Mouse (Mus musculus): ENCODE results near the gene Ccdc142. TPM values are rescaled to one million over a fixed set of nuclear protein-coding genes. Genes with fewer than 3 reads are reported as not detected.

Ccdc142 gene
- polyA plus RNA-seq (2012; fragmentation: generic; extraction: Trizol) = 1.2 TPM

- no peaks in the 10 kb centered on the region for H3K36me3 ChIP-seq (ENCODE audit: control insufficient read depth, insufficient read depth)
- H3K79me2 ChIP-seq (ENCODE audit: control insufficient read depth, insufficient read depth) = no peaks in the 10 kb centered on the region
- no peaks in the 10 kb centered on the region for H3K27me3 ChIP-seq (ENCODE audit: control insufficient read depth, insufficient read depth, insufficient read length)
- peak within 1 kb of the TSS; percentile 38 for H3ac ChIP-seq (ENCODE audit: control insufficient read depth, insufficient read length)
- TF ChIP-seq MYOD1 (IDR thresholded peaks at IDR 0.05; ENCODE audit: control insufficient read depth in 1 of 3, insufficient read length in 2 of 3, low read depth in 2 of 3) = no peak
- peak in 1 of 3 experiments; percentile 3 for TF ChIP-seq MYOG (IDR thresholded peaks at IDR 0.05; ENCODE audit: control insufficient read depth in 1 of 3, insufficient read depth in 1 of 3, insufficient read length in 2 of 3, low read depth in 2 of 3)
- TF ChIP-seq POLR2AphosphoS2 (IDR thresholded peaks at IDR 0.05; ENCODE audit: insufficient read length, low read depth) = peak; percentile 66
- TF ChIP-seq POLR2A (IDR thresholded peaks at IDR 0.05; ENCODE audit: insufficient read length, low read depth) = peak; percentile 69
- TF ChIP-seq TCF3 (IDR thresholded peaks at IDR 0.05; ENCODE audit: insufficient read length, low read depth) = no peak
- peak; percentile 38 for TF ChIP-seq USF1 (IDR thresholded peaks at IDR 0.05; ENCODE audit: low read depth)
- peak within 1 kb of the TSS; percentile 99 for H3K4me2 ChIP-seq (ENCODE audit: low read depth)
- H3K4me3 ChIP-seq = peak within 1 kb of the TSS; percentile 49
Measured at GRCm38 (mm10) chr6:83101316-83101687, at the start of gene Ccdc142, which contains the start of gene Gm42688. Ccdc142 (plus strand) TSS chr6:83101601. Gm42688 (plus strand) TSS chr6:83101617.

- Histone ChIP-seq H3K36me3 (ENCODE audit: control insufficient read depth, insufficient read depth) (peaks cover 21% of the 10 kb centered on the region), H3K79me2 (ENCODE audit: control insufficient read depth, insufficient read depth) (peaks cover 43% of the 10 kb centered on the region), H3K27me3 (ENCODE audit: control insufficient read depth, insufficient read depth, insufficient read length) (no peaks in the 10 kb centered on the region), H3ac (ENCODE audit: control insufficient read depth, insufficient read length) (peak overlapping the region; percentile 78), H3K4me3 (peak overlapping the region; percentile 100), H3K4me2 (ENCODE audit: low read depth) (peak overlapping the region; percentile 82)
- TF ChIP-seq POLR2A (IDR thresholded peaks at IDR 0.05; ENCODE audit: insufficient read length, low read depth) (peak; percentile 37), POLR2AphosphoS2 (IDR thresholded peaks at IDR 0.05; ENCODE audit: insufficient read length, low read depth) (peak; percentile 12), TCF12 (IDR thresholded peaks at IDR 0.05; ENCODE audit: insufficient read depth, poor library complexity, severe bottlenecking) (no peak), USF1 (IDR thresholded peaks at IDR 0.05; ENCODE audit: low read depth) (peak; percentile 63), MYOD1 (IDR thresholded peaks at IDR 0.05; ENCODE audit: control insufficient read depth in 1 of 3, insufficient read length in 2 of 3, low read depth in 2 of 3) (peak; percentile 33 to 87 (median 78)), SRF (IDR thresholded peaks at IDR 0.05; ENCODE audit: control insufficient read depth, insufficient read length, low read depth) (no peak), MAX (IDR thresholded peaks at IDR 0.05; ENCODE audit: low read depth) (peak; percentile 78), MYOG (IDR thresholded peaks at IDR 0.05; ENCODE audit: control insufficient read depth in 1 of 3, insufficient read depth in 1 of 3, insufficient read length in 2 of 3, low read depth in 2 of 3) (peak; percentile 33 to 85 (median 58)), E2F4 (IDR thresholded peaks at IDR 0.05; ENCODE audit: insufficient read depth) (no peak), REST (IDR thresholded peaks at IDR 0.05; ENCODE audit: insufficient read depth, insufficient read length) (no peak), TCF3 (IDR thresholded peaks at IDR 0.05; ENCODE audit: insufficient read length, low read depth) (no peak)
Measured at GRCm38 (mm10) chr6:83053136-83053960, 48.1 kb upstream of the Ccdc142 start.

- Histone ChIP-seq H3ac (ENCODE audit: control insufficient read depth, insufficient read length) (peak within 1 kb of the TSS; percentile 78), H3K4me3 (peak within 1 kb of the TSS; percentile 100), H3K27me3 (ENCODE audit: control insufficient read depth, insufficient read depth, insufficient read length) (no peaks in the 10 kb centered on the region), H3K36me3 (ENCODE audit: control insufficient read depth, insufficient read depth) (peaks cover 21% of the 10 kb centered on the region), H3K4me2 (ENCODE audit: low read depth) (peak within 1 kb of the TSS; percentile 94), H3K79me2 (ENCODE audit: control insufficient read depth, insufficient read depth) (peaks cover 43% of the 10 kb centered on the region)
- TF ChIP-seq REST (IDR thresholded peaks at IDR 0.05; ENCODE audit: insufficient read depth, insufficient read length) (peak; percentile 39), POLR2A (IDR thresholded peaks at IDR 0.05; ENCODE audit: insufficient read length, low read depth) (peak; percentile 62), MYOD1 (IDR thresholded peaks at IDR 0.05; ENCODE audit: control insufficient read depth in 1 of 3, insufficient read length in 2 of 3, low read depth in 2 of 3) (peak in 2 of 3 experiments; percentile 66 to 68), E2F4 (IDR thresholded peaks at IDR 0.05; ENCODE audit: insufficient read depth) (peak; percentile 53), POLR2AphosphoS2 (IDR thresholded peaks at IDR 0.05; ENCODE audit: insufficient read length, low read depth) (peak; percentile 51), USF1 (IDR thresholded peaks at IDR 0.05; ENCODE audit: low read depth) (no peak), SRF (IDR thresholded peaks at IDR 0.05; ENCODE audit: control insufficient read depth, insufficient read length, low read depth) (peak; percentile 82), MYOG (IDR thresholded peaks at IDR 0.05; ENCODE audit: control insufficient read depth in 1 of 3, insufficient read depth in 1 of 3, insufficient read length in 2 of 3, low read depth in 2 of 3) (peak in 2 of 3 experiments; percentile 59 to 77), TCF3 (IDR thresholded peaks at IDR 0.05; ENCODE audit: insufficient read length, low read depth) (no peak)
Measured at GRCm38 (mm10) chr6:83054074-83054851, 47.1 kb upstream of the Ccdc142 start, which contains the start of gene Aup1. Aup1 (plus strand) TSS chr6:83054521.

GRCm38 (mm10) chr6:83054871-83055431 lies 46.5 kb upstream of the Ccdc142 start, which contains the start of gene Htra2:
Htra2 (minus strand) TSS chr6:83055273.
- peak within 1 kb of the TSS; percentile 94 for H3K4me2 ChIP-seq (ENCODE audit: low read depth)
- peaks cover 21% of the 10 kb centered on the region for H3K36me3 ChIP-seq (ENCODE audit: control insufficient read depth, insufficient read depth)
- H3K27me3 ChIP-seq (ENCODE audit: control insufficient read depth, insufficient read depth, insufficient read length) = no peaks in the 10 kb centered on the region
- peak within 1 kb of the TSS; percentile 100 for H3K4me3 ChIP-seq
- H3K79me2 ChIP-seq (ENCODE audit: control insufficient read depth, insufficient read depth) = peaks cover 43% of the 10 kb centered on the region
- peak within 1 kb of the TSS; percentile 78 for H3ac ChIP-seq (ENCODE audit: control insufficient read depth, insufficient read length)
- TF ChIP-seq TCF12 (IDR thresholded peaks at IDR 0.05; ENCODE audit: insufficient read depth, poor library complexity, severe bottlenecking) = no peak
- no peak for TF ChIP-seq MYOD1 (IDR thresholded peaks at IDR 0.05; ENCODE audit: control insufficient read depth in 1 of 3, insufficient read length in 2 of 3, low read depth in 2 of 3)
- TF ChIP-seq MYOG (IDR thresholded peaks at IDR 0.05; ENCODE audit: control insufficient read depth in 1 of 3, insufficient read depth in 1 of 3, insufficient read length in 2 of 3, low read depth in 2 of 3) = no peak
- no peak for TF ChIP-seq CEBPB (IDR thresholded peaks at IDR 0.05; ENCODE audit: insufficient read depth, poor library complexity, severe bottlenecking)
- no peak for TF ChIP-seq TCF3 (IDR thresholded peaks at IDR 0.05; ENCODE audit: insufficient read length, low read depth)
- no peak for TF ChIP-seq E2F4 (IDR thresholded peaks at IDR 0.05; ENCODE audit: insufficient read depth)
- TF ChIP-seq POLR2AphosphoS2 (IDR thresholded peaks at IDR 0.05; ENCODE audit: insufficient read length, low read depth) = no peak
- no peak for TF ChIP-seq REST (IDR thresholded peaks at IDR 0.05; ENCODE audit: insufficient read depth, insufficient read length)
- no peak for TF ChIP-seq MAX (IDR thresholded peaks at IDR 0.05; ENCODE audit: low read depth)
- TF ChIP-seq POLR2A (IDR thresholded peaks at IDR 0.05; ENCODE audit: insufficient read length, low read depth) = no peak
- TF ChIP-seq SRF (IDR thresholded peaks at IDR 0.05; ENCODE audit: control insufficient read depth, insufficient read length, low read depth) = no peak
- no peak for TF ChIP-seq USF1 (IDR thresholded peaks at IDR 0.05; ENCODE audit: low read depth)
